Mouse (Mus musculus) gastrocnemius, adult 8-10 months (tissue): Measurements from ENCODE around the gene Enho. TPM values are rescaled to one million over a fixed set of nuclear protein-coding genes. Genes with fewer than 3 reads are reported as not detected.
A peak's percentile ranks its signal among the peaks of the same experiment; 100 is the strongest.

ENCODE experiments used
- DNase-seq, 2 experiments: peaks; one replicate each; pipeline ENCODE4 v3.0.0; 2022; ENCODE audit warnings: low spot score in 2 of 2
- total RNA-seq, 4 experiments: library from RNA; stranded (reverse); gene quantifications; 2 replicates each; pipeline ENCODE4 v1.2.4; 2022

Enho gene
- total RNA-seq, 4 experiments from 2014 or later: 8.4 to 13.1 (median 10.3) TPM

DNA sequence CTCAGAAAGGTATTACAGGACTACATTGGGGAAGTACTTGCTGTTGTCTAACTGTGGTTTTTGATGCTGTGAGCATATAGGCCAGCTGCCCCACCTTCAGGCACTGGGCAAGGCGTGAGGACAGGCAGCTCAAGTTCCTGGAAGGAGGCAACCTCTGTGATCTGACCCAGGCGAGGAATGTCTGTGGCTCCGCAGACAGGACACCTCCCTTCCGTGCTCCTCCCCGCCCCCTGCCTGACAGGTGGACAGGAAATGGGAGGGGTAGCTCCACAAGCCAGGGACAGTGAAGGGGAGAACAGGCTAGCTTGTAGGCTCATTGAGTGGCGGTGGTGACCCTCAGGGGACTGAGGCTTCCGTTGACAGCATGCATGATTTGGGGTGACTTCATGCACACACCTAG, 24.4 kb upstream of the Enho start:
- peak; percentile 52 to 68 for DNase-seq

DNA sequence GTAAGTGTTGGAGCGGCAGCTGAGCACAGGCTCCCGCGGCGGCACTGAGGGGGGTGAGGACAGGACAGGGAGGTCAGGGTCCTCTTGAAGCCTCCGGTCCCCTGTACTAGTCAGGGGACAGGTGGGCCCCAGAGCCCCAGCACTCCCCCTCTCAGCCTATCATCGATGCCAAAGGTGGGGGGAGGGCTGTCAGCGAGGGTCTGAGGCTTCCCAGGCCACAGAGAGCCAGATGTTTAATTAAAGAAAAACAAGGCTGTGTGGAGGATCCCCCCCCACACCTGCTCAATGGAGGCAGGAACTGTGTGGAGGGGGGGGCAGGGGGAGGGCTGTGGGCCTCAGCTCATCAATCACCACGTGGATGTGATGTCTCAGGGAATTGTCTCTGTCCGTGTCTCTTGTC, 23.5 kb upstream of the Enho start:
- no peak for DNase-seq

DNA sequence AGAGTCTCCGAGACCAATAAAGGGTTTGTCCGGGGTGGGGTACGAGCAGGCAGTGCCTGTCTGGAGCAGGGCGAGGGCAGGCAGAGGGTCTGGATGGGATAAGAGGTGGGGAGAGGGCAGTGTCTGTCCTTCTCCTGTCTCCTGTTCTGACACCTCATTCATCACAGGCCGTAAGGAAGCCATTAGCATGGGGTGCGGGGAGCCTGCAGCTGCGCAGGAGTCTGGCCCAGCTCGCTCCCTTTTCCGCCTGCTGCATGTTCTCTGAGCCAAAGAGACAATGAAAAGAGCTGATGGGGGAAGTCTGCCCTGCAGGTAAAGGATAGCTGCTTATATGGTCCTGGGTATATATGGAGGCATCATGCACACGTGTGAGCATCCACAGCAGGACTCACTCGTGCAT, 22.6 kb upstream of the Enho start:
- DNase-seq: no peak

DNA sequence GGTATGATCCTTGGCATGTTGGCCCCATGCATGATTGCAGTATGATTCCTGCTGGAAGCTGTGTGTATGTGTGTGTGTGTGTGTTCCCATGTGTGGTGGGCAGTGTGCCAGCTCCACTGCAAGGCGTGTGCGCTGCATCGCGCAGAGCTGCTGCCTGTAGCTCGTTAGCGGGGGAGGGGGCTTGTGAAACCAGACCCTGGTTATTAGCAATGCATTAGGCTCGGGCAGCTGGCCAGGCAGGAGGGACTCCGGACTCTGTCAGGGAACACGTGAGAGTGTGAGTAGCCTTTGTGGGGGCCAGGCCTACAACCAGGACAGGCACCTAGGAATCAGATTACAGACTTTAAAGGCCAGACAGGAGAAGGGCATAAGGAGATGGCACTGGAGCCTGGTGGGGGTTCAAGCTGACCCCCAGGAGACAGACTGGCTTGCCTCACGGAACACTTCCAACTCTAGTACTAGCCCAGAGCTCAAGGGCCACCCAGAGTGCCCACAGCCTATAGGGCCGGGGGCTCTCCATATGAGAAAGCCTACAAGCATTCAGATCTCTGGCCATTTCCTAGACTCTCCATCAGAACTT, 20.8 kb upstream of the Enho start:
- DNase-seq: no peak

DNA sequence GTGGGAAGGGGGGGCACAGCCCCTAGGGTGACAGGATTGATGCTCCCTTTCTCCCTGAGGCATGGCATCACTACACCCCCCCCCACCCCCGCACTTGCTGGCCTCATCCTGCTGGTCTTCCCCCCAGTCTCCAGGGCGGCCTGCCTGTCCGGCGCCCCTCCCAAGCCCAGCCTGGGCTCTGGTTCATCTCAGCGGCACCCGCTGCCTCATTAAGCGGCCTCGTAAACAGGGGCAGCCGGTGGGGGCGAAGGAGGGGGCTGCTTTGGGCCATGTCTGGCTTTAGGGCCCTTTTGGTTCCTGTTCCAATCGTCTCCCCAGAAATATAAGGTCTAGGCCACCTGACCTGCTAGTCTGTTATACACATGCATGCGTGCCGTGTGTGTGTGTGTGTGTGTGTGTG, 19.4 kb upstream of the Enho start:
- DNase-seq: no peak

DNA sequence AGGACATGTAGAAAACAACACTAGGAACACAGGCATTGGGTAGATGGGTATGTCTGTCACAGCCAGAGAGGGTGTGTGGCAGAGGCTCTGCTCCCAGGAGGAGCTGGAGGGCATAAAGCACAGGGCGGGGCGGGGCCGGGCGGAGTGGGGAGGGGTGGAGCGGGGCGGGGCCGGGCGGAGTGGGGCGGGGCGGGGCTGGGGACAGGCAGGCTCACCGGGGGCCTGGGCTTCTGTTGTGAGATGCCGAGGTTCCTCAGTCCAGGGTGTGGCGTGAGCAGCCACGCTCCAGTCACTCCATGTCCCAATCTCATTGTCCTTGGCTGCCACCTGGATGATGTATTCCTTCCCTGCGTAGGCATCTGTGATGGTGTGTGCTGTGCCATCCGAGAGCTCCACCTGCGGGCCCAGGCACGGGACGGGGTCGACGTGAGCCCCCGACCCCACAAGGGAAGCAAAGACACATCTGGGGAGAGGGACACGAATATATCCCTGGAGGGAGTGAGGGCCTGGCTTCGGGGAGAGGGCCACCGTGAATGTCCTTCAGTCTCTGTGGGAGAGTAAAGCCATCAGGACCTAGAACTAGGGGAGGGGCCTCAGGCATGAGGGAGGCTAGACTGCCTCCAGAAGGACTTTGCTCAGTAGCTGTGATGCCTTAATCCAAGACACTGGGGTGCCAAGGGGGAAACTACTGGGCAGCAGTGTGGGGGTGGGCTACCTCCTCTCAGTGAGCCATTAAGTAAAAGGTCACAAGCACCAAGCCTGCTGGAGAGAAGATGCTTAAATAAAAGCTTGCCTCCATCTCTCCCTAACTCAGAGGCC, 18.7 kb upstream of the Enho start:
- DNase-seq: no peak

DNA sequence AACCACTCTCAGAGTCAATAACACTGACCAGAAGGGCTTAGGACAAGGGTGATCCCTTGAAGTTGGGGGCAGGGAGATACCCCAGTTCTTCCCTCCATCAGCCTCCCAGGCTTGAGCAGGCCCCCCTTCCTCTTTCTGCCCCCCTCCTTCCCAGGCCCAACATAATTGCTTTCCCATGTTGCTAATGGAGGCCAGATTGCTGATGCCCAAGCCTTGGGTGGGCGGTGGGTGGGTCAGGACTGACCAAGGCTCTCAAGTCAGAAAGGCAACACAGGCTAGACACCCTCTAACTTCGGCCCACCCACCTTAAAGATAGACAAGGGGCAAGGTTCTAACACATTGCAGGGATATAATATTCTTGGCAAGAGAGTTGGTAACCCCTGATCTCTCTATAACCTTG, 15.4 kb upstream of the Enho start:
- DNase-seq: no peak

DNA sequence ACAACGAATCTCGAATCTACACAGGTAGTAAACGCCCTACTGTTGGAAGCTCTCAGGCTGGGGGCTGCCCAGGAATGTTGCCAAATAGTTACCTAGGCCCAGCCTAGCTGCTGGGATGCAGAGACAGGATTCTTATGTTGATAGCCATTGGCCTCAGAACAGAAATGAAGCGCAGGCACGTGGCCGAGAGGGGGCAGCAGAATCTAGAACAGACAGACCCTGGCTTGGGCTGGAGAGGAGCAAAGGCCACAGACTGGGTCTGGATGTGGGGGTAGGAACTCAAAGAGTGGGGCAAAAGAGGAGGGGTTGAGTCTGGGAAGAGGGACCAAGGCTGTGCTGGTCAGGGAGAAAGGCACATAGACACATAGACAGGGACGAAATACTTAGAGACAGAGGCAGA, 14.1 kb upstream of the Enho start:
- DNase-seq: peak; percentile 54 to 61

DNA sequence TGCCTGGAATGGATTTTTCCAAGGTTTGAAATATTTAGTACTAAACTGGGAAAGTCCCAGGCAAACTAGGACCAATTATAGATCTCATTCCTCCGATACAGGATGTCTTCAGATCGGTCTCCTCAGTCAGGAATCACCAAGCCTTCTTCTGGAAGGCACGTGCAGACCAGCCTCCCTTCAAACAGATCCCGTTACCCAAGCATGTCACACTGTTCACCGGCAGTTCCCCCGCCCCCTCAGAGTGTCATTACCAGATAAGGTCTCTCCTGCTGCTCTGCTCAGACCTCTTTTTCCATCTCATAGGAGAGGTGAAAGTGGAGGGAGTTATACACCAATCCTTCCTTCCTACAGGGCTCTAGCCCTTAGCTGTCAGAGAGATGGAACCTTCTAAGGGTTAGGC, 13.6 kb upstream of the Enho start:
- no peak for DNase-seq

DNA sequence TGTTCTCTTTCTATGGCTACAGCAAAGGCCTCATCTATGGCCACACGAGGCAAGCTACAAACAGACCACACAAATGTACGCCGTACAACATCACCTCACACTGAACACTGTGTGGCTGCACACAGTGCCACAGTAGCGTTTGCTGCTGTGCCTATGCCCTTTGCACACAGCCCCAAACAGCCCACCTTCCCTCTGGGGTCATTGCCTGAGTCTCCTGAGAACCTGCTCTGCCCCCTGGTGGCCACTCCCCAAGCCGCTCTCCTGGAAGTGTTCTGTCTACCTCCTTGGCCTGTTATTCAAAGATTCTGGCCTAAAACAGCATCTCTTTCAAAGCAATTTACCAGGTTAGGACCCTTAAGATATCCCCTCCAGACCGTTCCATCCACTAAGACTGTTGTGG, 13.2 kb upstream of the Enho start:
- peak; percentile 46 to 63 for DNase-seq

DNA sequence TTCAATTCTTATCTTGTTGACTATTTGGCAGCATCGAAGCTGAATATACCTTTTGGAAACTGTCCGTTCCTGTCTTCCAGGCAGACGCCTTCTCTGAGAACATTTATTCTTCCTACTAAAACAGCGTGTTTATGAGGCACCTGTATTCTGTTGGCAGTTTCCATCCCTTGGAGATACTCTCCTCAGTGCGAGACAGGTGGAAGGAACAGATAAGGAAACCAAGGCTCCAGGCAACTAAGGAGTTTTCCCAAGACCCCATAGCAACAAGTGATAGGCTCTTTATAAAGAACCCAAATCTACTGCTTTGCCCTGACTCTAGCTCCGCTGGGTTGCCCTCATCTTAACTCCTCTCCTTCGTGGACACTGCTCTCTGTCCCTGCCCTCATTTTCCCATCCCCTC, 8.5 kb upstream of the Enho start:
- DNase-seq: no peak

DNA sequence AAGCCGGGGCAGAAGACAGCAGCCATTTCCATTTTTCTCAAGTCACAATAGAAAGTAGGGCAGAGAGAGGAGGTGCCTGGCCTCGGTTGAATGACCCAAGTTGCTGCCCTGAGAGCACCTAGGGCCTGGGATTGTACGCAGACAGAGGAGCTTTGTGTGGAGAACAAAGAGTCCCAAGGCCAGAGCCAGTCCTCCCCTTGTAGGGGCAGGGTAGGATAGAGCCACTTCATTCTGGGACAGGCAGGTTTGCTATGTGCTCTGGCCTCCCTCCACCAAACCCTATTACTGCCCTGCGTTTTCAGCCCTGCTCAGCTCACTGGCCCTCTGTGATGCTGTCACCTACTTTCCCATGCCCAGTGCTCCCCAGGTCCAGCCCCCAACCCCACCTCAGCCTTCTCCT, 8.0 kb upstream of the Enho start:
- no peak for DNase-seq

DNA sequence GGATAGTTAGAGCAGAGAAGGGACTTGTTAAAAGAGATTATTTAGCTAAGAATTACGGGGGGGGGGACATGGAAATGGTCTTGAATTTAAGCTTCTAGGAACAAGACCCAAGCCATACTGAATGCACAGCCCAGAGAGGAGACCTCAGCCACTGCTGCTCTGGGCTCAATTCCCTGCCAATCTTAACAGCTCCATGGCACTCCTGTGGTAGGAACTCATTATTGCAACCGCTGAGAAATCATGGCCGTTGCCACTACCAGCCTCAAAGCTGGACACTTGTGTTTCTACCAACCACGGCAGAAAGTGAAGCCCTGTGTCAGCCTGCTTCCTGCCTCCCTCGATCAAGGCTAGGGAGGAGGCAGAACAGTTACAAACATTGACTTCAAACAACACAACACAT, 5.4 kb upstream of the Enho start:
- no peak for DNase-seq

DNA sequence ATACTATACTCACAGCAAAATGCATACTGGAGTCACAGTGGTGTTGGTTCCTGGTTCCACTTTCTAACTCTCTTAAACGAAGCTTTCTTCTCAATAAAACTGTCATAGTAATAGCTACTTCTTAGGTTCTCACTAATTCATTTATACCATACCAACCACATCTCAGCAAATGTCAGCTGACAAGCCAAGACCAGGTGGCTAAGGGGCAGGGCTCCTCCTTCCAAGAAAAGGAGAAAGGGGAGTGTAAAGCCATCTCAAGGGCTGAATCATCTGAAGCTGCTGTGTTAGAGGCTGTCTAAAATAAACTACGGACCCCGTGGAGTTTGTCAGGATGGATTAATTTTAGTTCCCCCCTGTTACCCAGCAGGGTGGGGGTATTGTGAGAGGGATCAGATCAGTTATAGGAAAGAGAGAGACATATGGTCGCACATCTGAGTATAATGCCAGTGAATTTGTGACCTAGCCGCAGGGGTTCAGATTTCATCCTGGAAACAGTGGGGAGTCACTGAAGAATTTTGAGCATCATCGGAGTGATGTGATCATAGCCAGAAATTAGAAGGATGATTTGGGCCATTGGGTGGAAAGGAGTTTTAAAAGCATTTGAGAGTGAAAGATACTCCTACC, 1.2 kb upstream of the Enho start:
- no peak for DNase-seq

DNA sequence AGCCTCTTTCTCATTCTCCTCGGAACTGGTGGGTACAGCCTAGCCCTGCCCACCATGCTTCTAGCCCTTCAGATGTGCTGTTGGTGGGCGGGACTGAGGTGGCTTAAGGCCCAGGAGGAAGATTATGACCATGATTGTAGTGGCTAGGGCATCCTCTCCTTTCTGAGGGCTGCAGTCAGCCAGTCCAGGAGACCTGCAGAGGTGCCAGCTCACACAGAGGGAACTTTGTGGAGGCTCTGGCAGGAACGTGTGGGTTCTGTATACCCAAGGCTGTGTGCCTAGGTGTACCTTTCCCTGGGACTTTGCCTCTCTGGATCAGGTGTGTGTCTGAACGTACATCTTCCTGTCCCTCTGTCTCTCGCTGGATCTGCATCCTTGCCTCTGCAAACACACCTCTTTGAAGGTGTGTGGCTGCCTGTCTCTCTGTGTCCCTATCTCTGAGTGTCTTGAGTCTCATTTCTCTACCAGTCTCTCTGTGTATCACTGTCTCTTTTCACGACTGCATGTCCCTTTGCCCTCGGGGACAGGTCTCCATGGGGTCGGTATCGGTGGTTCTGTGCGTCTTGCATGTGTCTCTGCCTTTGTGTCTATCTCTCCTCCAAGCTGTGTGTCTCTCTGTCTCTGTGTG, 796 bp downstream of the Enho start:
- no peak for DNase-seq

DNA sequence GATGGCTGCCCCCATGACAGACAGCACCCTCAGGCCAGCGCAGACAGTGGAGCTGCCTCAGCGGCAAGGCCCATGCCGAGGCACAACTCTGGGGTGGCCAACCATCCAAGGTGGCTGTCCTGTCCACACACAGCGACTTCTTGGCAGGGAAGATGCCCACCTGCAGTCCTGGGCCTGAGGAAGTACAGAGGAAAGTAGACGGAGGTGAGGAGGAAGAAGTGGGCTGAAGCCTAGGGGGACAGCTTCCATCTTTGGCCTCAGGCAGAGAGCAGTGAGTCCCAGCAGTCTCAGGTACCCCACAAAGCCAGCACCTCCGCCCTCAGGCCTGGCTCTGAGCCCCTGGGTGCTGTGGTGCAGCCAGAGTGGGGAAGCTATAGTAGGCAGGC, 1.3 kb downstream of the Enho start:
- no peak for DNase-seq

DNA sequence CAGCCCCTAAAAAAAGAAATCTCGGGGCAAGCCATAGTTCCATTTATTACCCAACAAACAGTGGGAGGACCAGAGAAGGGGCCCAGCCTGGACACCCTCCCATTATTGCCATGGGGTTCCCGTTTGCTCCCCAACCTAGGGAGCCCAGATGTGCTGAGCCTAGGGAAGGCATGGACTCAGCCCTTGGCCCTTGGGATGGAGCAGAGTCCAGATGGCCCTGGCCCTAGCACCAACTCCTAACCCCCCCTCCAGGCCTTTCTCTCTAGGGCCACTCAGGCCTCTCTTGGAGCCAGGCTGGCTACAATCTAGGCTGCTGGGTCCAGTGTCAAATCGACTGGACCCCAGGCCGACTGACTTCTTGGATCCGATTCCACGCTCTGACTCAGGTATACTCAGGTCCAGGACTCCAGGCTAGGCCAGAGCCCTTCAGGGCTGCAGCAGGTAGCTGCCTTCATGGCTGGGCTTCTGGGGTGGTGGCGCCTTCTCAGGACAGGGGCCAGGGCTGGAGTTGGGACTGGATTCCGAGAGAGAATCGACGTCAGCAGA, 1.9 kb downstream of the Enho start:
- DNase-seq: no peak

DNA sequence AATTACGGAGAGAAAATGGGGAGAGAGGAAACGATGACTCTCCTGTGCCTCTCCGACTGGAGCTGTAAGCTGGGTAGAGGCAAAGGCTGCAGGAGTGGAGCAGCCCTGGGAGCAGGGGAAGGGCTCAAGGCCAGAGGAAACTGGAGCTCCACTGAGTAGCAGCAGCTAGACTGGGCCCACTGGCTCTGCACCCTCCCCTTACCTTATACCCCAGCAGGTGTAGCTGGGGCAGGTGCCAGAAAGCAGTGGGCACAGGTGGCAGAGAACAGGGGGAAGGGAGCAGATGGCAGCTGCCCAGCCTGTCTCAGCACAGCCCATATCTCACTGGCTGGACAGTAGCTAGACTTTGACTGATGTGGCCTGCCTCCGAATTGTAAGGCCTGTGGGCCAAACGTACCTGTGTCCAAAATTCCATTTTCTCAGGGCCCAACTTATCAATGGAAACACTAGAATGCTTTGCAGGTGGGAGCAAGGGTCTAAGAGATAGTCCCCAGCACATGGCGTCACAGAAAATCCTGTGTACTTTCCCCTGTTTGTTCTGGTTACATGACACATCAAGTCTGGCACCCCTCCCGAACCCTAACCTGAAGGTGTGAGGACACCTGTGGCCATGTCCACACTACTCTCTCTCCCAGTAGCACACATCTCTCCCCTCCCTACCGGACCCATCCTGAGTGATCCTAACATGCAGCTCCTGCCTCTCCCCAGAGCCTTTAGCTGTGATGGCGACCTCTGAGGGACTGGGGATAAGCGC, 3.1 kb downstream of the Enho start:
- no peak for DNase-seq

DNA sequence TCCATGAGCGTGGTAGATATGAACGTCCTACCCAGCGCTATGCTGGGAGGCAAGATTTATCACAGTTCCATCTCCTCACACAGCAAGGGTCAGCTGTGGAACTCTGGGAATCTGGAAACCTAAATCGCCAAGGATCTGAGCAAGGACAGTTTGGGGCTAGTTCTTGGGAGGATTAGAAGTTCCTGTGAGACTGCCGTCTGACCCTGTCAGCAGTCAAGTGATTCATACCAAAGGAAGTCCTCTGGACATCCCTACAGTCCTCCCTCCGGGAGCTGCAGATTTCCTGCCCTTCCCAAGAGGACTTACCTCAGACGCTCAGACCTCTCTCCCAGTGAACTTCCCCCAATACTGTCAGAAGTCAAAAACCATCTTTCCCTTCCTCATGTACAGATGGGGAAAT, 3.8 kb downstream of the Enho start:
- DNase-seq: no peak

DNA sequence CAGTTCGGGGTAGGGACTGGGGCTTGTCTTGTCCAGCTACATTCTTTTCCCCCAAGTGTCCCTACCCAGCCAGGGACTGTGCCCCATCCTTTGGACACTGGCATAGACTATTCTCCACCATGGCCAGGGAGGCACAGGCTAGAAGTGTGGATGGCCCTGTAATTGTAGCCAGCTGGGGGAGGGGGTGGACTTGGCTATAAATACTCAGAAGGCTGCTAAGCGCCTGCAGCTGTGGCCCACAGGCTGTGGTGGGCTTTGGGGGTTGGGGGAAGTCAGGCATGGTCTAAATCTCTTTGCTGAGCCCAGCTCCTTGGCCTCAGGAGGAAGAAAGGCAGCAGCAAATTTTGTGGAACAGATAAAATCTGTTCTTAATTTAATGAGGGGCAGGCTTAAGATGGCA, 4.2 kb downstream of the Enho start:
- DNase-seq: no peak

DNA sequence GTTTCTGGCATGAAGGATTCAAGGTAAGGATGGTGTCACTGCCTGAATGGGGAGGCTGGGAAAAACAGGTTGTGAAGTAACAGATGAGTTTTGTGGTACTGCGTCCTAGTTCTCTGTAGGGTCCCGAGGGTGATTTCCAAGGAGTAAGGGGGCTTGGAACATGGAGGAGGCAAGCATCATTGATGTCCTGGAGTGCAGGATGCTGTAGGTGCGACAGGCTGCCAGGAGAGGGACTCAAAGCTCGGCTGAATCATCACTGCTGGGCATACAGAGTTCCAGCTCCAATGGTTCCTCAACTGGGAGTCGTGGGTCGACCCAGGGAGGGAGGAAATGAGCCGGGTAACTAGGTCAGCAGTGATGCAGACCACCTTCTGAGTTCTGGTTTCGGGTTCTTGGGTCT, 4.9 kb downstream of the Enho start:
- no peak for DNase-seq

DNA sequence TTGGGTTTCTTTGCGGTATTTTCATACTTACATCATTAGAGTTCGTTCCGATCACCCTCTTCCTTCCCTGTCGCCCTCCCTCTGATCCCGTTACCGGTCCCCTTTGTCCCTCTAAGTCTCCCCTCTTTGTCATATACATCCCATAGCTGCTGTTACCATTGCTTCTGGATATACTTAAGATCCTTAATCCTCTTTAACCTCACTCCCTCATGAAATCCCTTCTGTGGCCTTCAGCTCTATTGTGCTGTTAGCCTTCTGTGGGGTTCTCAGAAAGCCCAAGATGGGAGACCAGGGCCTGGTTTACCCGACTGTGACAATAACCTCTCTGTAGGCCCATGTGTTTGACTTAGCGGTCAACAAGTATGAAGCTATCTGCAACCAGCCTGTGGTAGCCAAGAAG, 5.5 kb downstream of the Enho start:
- DNase-seq: no peak
